Mouse (Mus musculus): Measurements from ENCODE around the gene Trip6.

DNA sequence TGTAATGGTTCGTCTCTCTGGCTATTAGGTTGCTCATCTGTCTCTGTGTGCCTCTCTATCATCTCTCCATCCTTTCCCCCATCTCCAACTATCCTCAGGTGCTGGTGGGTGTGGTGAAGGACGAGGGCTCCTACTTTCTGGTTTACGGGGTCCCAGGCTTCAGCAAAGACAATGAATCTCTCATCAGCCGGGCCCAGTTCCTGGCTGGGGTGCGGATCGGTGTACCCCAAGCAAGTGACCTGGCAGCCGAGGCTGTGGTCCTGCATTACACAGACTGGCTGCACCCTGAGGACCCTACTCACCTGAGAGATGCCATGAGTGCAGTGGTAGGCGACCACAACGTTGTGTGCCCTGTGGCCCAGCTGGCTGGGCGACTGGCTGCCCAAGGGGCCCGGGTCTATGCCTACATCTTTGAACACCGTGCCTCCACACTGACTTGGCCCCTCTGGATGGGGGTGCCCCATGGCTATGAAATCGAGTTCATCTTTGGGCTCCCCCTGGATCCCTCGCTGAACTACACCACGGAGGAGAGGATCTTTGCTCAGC lies 22.8 kb downstream of the Trip6 start:
- TF ChIP-seq CTCF (IDR thresholded peaks at IDR 0.05; ENCODE audit: low read depth) (no peak), EP300 (IDR thresholded peaks at IDR 0.05; ENCODE audit: low read depth) (no peak)
